Mouse (Mus musculus): ENCODE measurements at regions not wholly inside any gene's neighbourhood (a gene's known extent, or its start where the extent isn't known, plus 50 kb on each side); places are given as distances from the start of the nearest gene placed in this dataset.

- TF ChIP-seq POLR2A (IDR thresholded peaks at IDR 0.05; ENCODE audit: control insufficient read depth, extremely low read depth, insufficient read depth, low read length, poor library complexity) (no peak), CTCF (IDR thresholded peaks at IDR 0.05; ENCODE audit: borderline replicate concordance, control insufficient read depth, extremely low read depth, insufficient read depth, low read length, poor library complexity) (no peak)
Measured at GRCm38 (mm10) chr13:99580296-99580695, 64.0 kb upstream of the Map1b start.

All from thymus, adult 2 months (tissue).